ENCODE assay signal across 22 mouse cellular contexts in the genomic region with DNA sequence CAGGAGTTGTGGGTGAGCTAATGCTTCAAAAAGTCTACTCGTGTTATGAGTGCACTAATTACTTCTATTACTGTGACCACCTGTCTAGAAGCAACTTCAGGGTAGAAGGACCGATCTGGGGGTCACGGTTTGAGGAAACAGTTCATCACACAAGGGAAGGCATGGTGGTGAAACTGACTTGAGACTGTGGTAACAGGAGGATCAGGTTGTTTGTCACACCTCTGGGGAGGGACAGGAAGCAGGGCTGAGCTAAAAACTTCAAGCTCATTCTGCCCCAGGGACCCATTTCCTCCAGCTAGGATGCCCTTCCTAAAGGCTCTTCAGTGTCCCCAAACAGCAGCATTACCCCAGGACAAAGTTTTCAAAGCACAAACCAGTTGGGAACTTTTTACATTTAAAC. TPM values are rescaled to one million over a fixed set of nuclear protein-coding genes. Genes with fewer than 3 reads are reported as not detected.
A peak's percentile ranks its signal among the peaks of the same experiment; 100 is the strongest.
DNase-seq lines count a peak whose midpoint lies in the region; ATAC-seq lines count a peak whose summit lies in the region.
"Had no signal": no experiment of that assay in that cellular context is flagged by ENCODE, and none has a peak within 500 bp of the region (broad histone marks: within the 10 kb centered on the region; RNA-seq: fewer than 3 reads in every experiment).

No protein-coding gene starts in this region.

- peak; percentile 45 for DNase-seq in CD4-positive helper T cell, adult 2 months (ENCODE audit: low read depth, low spot score)
- DNase-seq in right cerebral cortex, postnatal 36 days (ENCODE audit: low spot score in 2 of 2), result no peak
- DNase-seq in gastrocnemius, postnatal 25 days, result no peak
- DNase-seq: adrenal gland, adult 2 months; adrenal gland, postnatal 25 days; cerebellum, adult 8-10 months; cerebellum, postnatal 14 days; forebrain, postnatal 0 days; gastrocnemius, adult 2 months; gastrocnemius, postnatal 36 days; heart, adult 2 months; kidney, adult 11 months had no signal

- no peak overlapping the region for H3K4me3 ChIP-seq in kidney, embryonic 16.5 days (ENCODE audit: low read length)
- H3K4me3 ChIP-seq: embryonic facial prominence, embryonic 13.5 days; forebrain, embryonic 13.5 days; gastrocnemius, adult 2 months; heart, adult 2 months; heart, embryonic 12.5 days; hindbrain, embryonic 10.5 days had no signal

- H3K36me3 ChIP-seq in kidney, embryonic 16.5 days (ENCODE audit: insufficient read depth, low read length), result no peaks in the 10 kb centered on the region
- H3K36me3 ChIP-seq: embryonic facial prominence, embryonic 13.5 days; heart, embryonic 12.5 days; hindbrain, embryonic 10.5 days had no signal

- no peak overlapping the region for H3K4me2 ChIP-seq in kidney, embryonic 16.5 days (replicated peaks; ENCODE audit: low read depth, low read length)
- H3K4me2 ChIP-seq: embryonic facial prominence, embryonic 13.5 days; forebrain, embryonic 13.5 days; heart, embryonic 12.5 days; hindbrain, embryonic 14.5 days had no signal

- no peak overlapping the region for H3K9ac ChIP-seq in kidney, embryonic 16.5 days (replicated peaks; ENCODE audit: low read length)
- H3K9ac ChIP-seq: embryonic facial prominence, embryonic 13.5 days; forebrain, embryonic 13.5 days; forebrain, postnatal 0 days; heart, embryonic 12.5 days; hindbrain, embryonic 14.5 days had no signal

- H3K27me3 ChIP-seq in kidney, embryonic 16.5 days (ENCODE audit: insufficient read depth, low read length), result no peaks in the 10 kb centered on the region
- H3K27me3 ChIP-seq: embryonic facial prominence, embryonic 13.5 days; forebrain, embryonic 13.5 days; heart, embryonic 12.5 days had no signal

- ATAC-seq in CD4-positive, CD25-positive, alpha-beta regulatory T cell, adult 4 months, result peak; percentile 91
- peak; percentile 44 for ATAC-seq in granulocyte monocyte progenitor cell, adult 5-6 weeks (replicated peaks; ENCODE audit: poor library complexity, severe bottlenecking)
- peak; percentile 56 for ATAC-seq in megakaryocyte progenitor cell, adult 5-6 weeks (replicated peaks; ENCODE audit: poor library complexity)
- no peak for ATAC-seq in kidney, embryonic 16.5 days (ENCODE audit: low FRiP score, low TSS enrichment)
- ATAC-seq in megakaryocyte-erythroid progenitor cell, adult 5-6 weeks (replicated peaks; ENCODE audit: low FRiP score, low TSS enrichment, poor library complexity, severe bottlenecking), result no peak
- ATAC-seq: forebrain, embryonic 13.5 days; forebrain, postnatal 0 days had no signal

- H3K9me3 ChIP-seq in kidney, embryonic 16.5 days (ENCODE audit: low read length), result no peaks in the 10 kb centered on the region
- H3K9me3 ChIP-seq: embryonic facial prominence, embryonic 13.5 days; forebrain, embryonic 13.5 days; heart, embryonic 12.5 days; hindbrain, embryonic 10.5 days had no signal

- 80% methylated on average over 3 of the region's 3 CpGs for WGBS in kidney, embryonic 16.5 days

- no peaks in the 10 kb centered on the region for H3K4me1 ChIP-seq in kidney, embryonic 16.5 days (ENCODE audit: insufficient read depth, low read length)
- H3K4me1 ChIP-seq: embryonic facial prominence, embryonic 13.5 days; heart, embryonic 12.5 days had no signal

- no peak overlapping the region for H3K27ac ChIP-seq in kidney, embryonic 16.5 days (ENCODE audit: low read length)
- H3K27ac ChIP-seq: embryonic facial prominence, embryonic 13.5 days; forebrain, embryonic 13.5 days; gastrocnemius, adult 2 months; heart, adult 2 months; hindbrain, embryonic 10.5 days; hindbrain, embryonic 14.5 days had no signal

RNA-seq across cellular contexts. Expression of gene Arsb, which starts 8.6 kb away (rescaled TPM):
- 1 to 10 TPM; 8.7 to 9.1 TPM for polyA plus RNA-seq in CD4-positive, CD25-positive, alpha-beta regulatory T cell, adult 4 months (2017; shearing (Covaris generic))
- 80.8 and 112 TPM in 2 replicates for total RNA-seq in granulocyte monocyte progenitor cell, adult 5-6 weeks (2014; fragmentation: Nextera tagmentation)
- 32.4 and 40.6 TPM in 2 replicates for total RNA-seq in granulocyte monocyte progenitor cell, adult 5-6 weeks (2017)
- total RNA-seq in megakaryocyte progenitor cell, adult 5-6 weeks (2015), result 157 TPM in 2 replicates
- 32.4 and 33.8 TPM in 2 replicates for total RNA-seq in megakaryocyte progenitor cell, adult 5-6 weeks (2017)
- 13.4 and 15.9 TPM in 2 replicates for polyA plus RNA-seq in kidney, embryonic 16.5 days (2015; fragmentation: Nextera tagmentation; extraction: Ambion mirVana)
- 1 to 10 TPM; 3.7 to 4.2 TPM for total RNA-seq in gastrocnemius, postnatal 25 days (2021)
- total RNA-seq in megakaryocyte-erythroid progenitor cell, adult 5-6 weeks (2014; fragmentation: Nextera tagmentation), result 12.6 and 16.0 TPM in 2 replicates
- total RNA-seq in megakaryocyte-erythroid progenitor cell, adult 5-6 weeks (2017), result 3.3 and 3.9 TPM in 2 replicates

Comparison
In these comparisons a context has a peak if more than half of its experiments do, and no peak if none do; other contexts are left out.
1. ATAC-seq: peak in CD4-positive, CD25-positive, alpha-beta regulatory T cell, adult 4 months (single experiment), granulocyte monocyte progenitor cell, adult 5-6 weeks (single experiment) and megakaryocyte progenitor cell, adult 5-6 weeks (single experiment); none in kidney, embryonic 16.5 days (single experiment) and megakaryocyte-erythroid progenitor cell, adult 5-6 weeks (single experiment).